Mouse (Mus musculus): ENCODE data around the gene Cpa4.

DNA sequence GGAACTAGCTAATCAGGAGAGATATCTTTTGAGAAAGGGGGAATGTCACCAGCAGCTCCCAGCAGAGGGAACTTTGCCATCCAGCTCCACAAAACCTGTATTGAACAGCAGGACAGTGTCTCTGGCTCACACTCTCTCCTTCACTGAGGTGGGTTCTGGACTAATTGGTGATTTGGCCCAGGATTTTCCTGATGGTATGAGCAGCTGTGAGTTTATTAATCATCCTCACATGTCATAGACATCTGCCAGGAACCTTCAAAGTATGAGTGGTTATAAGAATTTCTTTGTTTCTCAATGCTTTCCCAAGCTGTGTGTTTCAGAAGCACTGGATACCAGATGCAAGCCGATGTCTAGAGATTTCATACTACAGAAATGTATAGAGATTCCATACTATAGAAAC, 6.8 kb downstream of the Cpa4 start:
- TF ChIP-seq POLR2A (IDR thresholded peaks at IDR 0.05; ENCODE audit: low read depth, low read length) (no peak), USF1 (IDR thresholded peaks at IDR 0.05; ENCODE audit: low read depth, low read length) (no peak), EP300 (IDR thresholded peaks at IDR 0.05; ENCODE audit: low read length) (no peak), CTCF (conservative IDR thresholded peaks at IDR 0.05 in 1 of 2, IDR thresholded peaks at IDR 0.05 in 1 of 2; ENCODE audit: low read depth in 2 of 2, low read length in 2 of 2) (no peak), NRF1 (IDR thresholded peaks at IDR 0.05; ENCODE audit: low read depth, low read length) (no peak), TBP (conservative IDR thresholded peaks at IDR 0.05; ENCODE audit: low read depth, low read length) (no peak), MAX (IDR thresholded peaks at IDR 0.05; ENCODE audit: low read length) (no peak)
